Mouse (Mus musculus) limb, embryonic 11.5 days (tissue): ENCODE measurements at regions not wholly inside any gene's neighbourhood (a gene's known extent, or its start where the extent isn't known, plus 50 kb on each side); places are given as distances from the start of the nearest gene placed in this dataset.

Experiments used
- ATAC-seq: fragments of 200-750 bp; cut with Nextera tagmentation; 2 replicates; pipeline ENCODE4 v1.8.0; 2017; ENCODE audit warnings: low read depth; ENCODE audit not compliant: insufficient number of reproducible peaks, low FRiP score, low TSS enrichment
- DNase-seq: peaks from one replicate; pipeline ENCODE4 v3.0.0-alpha.2; 2015; ENCODE audit warnings: low spot score
- H3K27ac ChIP-seq: fragments of 300-500 bp; sonication (generic); replicated peaks from 2 replicates; pipeline ENCODE4 v1.5.1; 2014; ENCODE audit warnings: low read depth, mild to moderate bottlenecking, low read length
- H3K27me3 ChIP-seq: fragments of 300-500 bp; sonication (generic); 2 replicates; pipeline ENCODE4 v1.6.1; 2014; ENCODE audit warnings: mild to moderate bottlenecking, low read length, mixed read lengths; ENCODE audit not compliant: control insufficient read depth, insufficient read depth
- H3K36me3 ChIP-seq: fragments of 300-500 bp; sonication (generic); 2 replicates; pipeline ENCODE4 v1.6.1; 2014; ENCODE audit warnings: mild to moderate bottlenecking, low read length, moderate library complexity, mixed read lengths; ENCODE audit not compliant: control insufficient read depth, insufficient read depth
- H3K4me1 ChIP-seq: fragments of 300-500 bp; sonication (generic); 2 replicates; pipeline ENCODE4 v1.6.1; 2014; ENCODE audit warnings: low read length, mixed read lengths; ENCODE audit not compliant: control insufficient read depth, insufficient read depth
- H3K4me2 ChIP-seq: fragments of 300-500 bp; sonication (generic); 2 replicates; pipeline ENCODE4 v1.6.1; 2014; ENCODE audit warnings: low read depth, mild to moderate bottlenecking, moderate library complexity; ENCODE audit not compliant: severe bottlenecking
- H3K4me3 ChIP-seq: fragments of 300-500 bp; sonication (generic); 2 replicates; pipeline ENCODE4 v1.5.1; 2014; ENCODE audit warnings: low read depth, low read length
- H3K9ac ChIP-seq: fragments of 300-500 bp; sonication (generic); 2 replicates; pipeline ENCODE4 v1.6.1; 2014; ENCODE audit warnings: mild to moderate bottlenecking, low read length
- H3K9me3 ChIP-seq: fragments of 300-500 bp; sonication (generic); 2 replicates; pipeline ENCODE4 v1.6.1; 2016; ENCODE audit warnings: low read length; ENCODE audit not compliant: control insufficient read depth
- WGBS: fragments of 180-500 bp; shearing (Covaris S2); extraction: QIAGEN DNeasy Blood & Tissue Kit; methylation state at CpG from one replicate; pipeline ENCODE4 v1.1.7; 2014; 5-methylcytosine and 5-hydroxymethylcytosine counted together

DNA sequence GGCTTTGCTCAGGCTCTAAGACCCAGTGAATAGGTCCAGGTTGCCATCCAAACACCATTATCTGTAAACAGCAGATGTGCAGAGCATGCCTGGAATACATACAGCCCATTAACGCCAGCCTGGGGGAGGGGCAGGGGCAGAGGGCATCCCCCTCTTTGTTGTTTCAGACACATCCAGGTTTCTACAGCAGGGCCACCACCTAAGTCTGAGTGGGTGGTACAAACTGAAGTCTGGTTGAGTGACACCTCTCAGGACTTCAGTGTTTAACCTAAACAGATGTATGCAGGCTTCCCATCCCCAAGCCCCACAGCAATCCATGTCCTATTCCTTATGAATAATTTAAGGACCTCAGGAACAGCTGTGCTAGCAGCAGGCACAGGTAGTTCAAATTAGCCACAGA is 194.2 kb downstream of the Xxylt1 start:
- DNase-seq (no peak), ATAC-seq (no peak)
- no peak overlapping the region for H3K27ac ChIP-seq
- no peak overlapping the region for H3K4me3 ChIP-seq
- H3K36me3 ChIP-seq, result no peaks in the 10 kb centered on the region
- no peak overlapping the region for H3K9ac ChIP-seq
- 46% methylated on average over 1 of the region's 1 CpGs for WGBS
- H3K9me3 ChIP-seq, result no peaks in the 10 kb centered on the region
- no peak overlapping the region for H3K4me2 ChIP-seq
- H3K4me1 ChIP-seq, result no peaks in the 10 kb centered on the region
- H3K27me3 ChIP-seq, result no peaks in the 10 kb centered on the region

GRCm38 (mm10) chr16:30887536-30887935 is 193.7 kb downstream of the Xxylt1 start:
- 96% methylated on average over 1 of the region's 1 CpGs for WGBS
- no peaks in the 10 kb centered on the region for H3K27me3 ChIP-seq
- ATAC-seq, result no peak

DNA sequence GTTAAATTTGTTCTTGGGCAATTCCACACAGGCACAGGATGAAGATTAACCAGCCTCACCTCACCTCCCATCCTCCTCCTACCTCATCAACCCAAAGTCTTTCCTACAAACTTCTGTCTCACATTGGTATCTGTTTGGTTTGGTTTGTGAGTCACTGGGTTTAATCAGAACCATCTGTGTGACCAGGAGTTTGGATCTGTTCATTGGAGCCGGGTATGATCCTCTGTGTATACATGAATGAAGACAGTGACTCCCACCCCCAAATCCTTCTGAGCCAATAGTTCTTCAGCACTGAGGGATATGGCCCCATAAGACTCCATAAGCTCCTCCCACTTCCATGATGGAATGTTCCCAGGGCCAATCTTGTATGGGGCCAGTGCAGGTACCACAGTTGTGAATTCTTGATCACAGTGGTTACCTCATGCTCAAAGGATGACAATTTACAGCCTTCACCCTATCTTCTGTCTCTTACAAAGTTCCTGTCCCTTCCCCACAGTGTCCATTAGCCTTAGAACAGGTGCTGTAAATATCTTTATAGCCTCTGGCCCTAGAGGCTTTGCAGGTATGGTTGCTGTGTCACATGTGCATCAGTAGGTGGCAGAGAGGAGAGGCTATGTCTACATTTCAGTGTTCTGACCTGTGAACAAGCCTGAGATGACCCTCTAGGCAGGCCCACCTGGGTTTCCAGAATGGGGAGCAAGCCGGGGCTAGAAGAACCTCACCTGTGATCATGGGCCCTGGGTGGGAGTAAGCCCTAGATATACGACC is 192.5 kb downstream of the Xxylt1 start:
- no peak overlapping the region for H3K4me2 ChIP-seq
- ATAC-seq (no peak), DNase-seq (no peak)
- H3K9ac ChIP-seq, result no peak overlapping the region
- H3K4me1 ChIP-seq, result no peaks in the 10 kb centered on the region
- H3K27me3 ChIP-seq, result no peaks in the 10 kb centered on the region
- H3K36me3 ChIP-seq, result no peaks in the 10 kb centered on the region
- no peaks in the 10 kb centered on the region for H3K9me3 ChIP-seq
- WGBS, result 76% methylated on average over 3 of the region's 3 CpGs
- H3K4me3 ChIP-seq, result no peak overlapping the region
- no peak overlapping the region for H3K27ac ChIP-seq

More at GRCm38 (mm10) chr16:30887536-30887935, 193.7 kb downstream of the Xxylt1 start:
- H3K9me3 ChIP-seq, result no peaks in the 10 kb centered on the region
- H3K36me3 ChIP-seq, result no peaks in the 10 kb centered on the region
- no peak overlapping the region for H3K4me2 ChIP-seq
- no peak overlapping the region for H3K4me3 ChIP-seq
- H3K9ac ChIP-seq, result no peak overlapping the region
- H3K4me1 ChIP-seq, result no peaks in the 10 kb centered on the region
- no peak overlapping the region for H3K27ac ChIP-seq
- no peak for DNase-seq

DNA sequence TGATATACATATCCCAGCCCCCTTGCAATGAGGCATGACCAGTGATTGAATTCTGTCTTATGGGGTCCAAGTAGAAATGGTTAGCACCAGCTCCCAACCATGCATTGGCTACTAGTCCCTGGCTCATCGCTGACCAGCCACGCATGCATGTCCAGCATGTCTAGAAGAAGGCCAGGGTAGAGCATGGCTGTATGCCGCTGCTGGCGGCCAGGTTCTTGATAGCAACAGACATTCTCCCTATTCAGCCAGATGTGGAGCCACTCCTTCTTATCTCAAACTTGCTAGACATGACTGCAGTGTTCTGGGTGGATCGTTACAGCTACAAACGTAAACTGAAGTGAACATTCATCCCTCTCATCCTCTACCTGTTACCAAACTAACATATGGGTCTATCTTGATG is 188.6 kb downstream of the Xxylt1 start:
- Histone ChIP-seq H3K9ac (no peak overlapping the region), H3K9me3 (no peaks in the 10 kb centered on the region), H3K4me1 (no peaks in the 10 kb centered on the region), H3K27ac (no peak overlapping the region), H3K4me2 (no peak overlapping the region), H3K27me3 (no peaks in the 10 kb centered on the region), H3K4me3 (no peak overlapping the region), H3K36me3 (no peaks in the 10 kb centered on the region)
- ATAC-seq, result no peak
- no peak for DNase-seq
- 91% methylated on average over 6 of the region's 6 CpGs for WGBS

DNA sequence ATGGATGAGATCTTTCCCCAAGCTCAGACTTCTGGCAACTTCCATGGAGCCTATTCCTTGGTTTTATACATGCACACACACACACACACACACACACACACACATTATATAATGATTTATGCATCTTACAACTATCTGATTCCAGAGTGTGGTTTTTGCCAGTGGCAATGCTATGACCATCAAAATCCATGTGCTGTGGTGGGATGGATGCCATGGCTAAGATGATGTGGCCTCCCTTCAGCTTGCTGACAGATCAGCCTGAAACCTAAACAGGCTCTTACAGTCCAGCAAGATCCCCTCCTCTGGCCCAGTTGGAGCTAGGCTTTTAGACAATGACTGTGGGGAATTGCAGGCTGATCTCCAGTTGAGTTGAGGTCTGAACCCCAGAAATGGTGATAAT is 187.1 kb downstream of the Xxylt1 start:
- no peaks in the 10 kb centered on the region for H3K9me3 ChIP-seq
- DNase-seq, result no peak

GRCm38 (mm10) chr16:30895021-30895420 is 186.2 kb downstream of the Xxylt1 start:
- 75% methylated on average over 4 of the region's 4 CpGs for WGBS
- H3K27ac ChIP-seq, result no peak overlapping the region
- H3K27me3 ChIP-seq, result no peaks in the 10 kb centered on the region
- DNase-seq, result no peak
- H3K4me1 ChIP-seq, result no peaks in the 10 kb centered on the region
- H3K9ac ChIP-seq, result no peak overlapping the region
- ATAC-seq, result no peak
- H3K36me3 ChIP-seq, result no peaks in the 10 kb centered on the region
- H3K4me3 ChIP-seq, result no peak overlapping the region
- H3K9me3 ChIP-seq, result no peaks in the 10 kb centered on the region
- H3K4me2 ChIP-seq, result no peak overlapping the region

More for the DNA sequence above, 187.1 kb downstream of the Xxylt1 start:
- no peaks in the 10 kb centered on the region for H3K27me3 ChIP-seq
- H3K9ac ChIP-seq, result no peak overlapping the region
- H3K4me3 ChIP-seq, result no peak overlapping the region
- H3K4me2 ChIP-seq, result no peak overlapping the region
- ATAC-seq, result no peak
- H3K4me1 ChIP-seq, result no peaks in the 10 kb centered on the region
- H3K36me3 ChIP-seq, result no peaks in the 10 kb centered on the region
- no peak overlapping the region for H3K27ac ChIP-seq

DNA sequence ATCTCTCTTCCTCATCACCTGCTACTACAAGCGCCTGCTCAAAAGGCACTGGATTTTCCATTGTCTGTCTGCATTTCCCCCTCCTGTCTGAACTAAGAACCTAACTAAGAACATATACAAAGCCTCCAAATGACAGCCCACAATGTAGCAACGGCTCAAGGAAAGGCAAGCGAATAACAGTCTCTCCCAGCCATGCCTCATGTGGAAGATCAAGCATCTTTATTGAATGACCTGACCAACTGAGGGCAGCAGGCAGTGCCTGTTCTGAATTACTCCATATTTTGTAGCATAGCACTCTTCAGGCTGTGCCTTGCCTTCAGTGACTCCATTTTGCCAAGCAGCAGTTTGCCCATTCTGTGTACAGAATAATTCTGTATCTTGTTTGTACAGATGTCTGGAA is 183.9 kb downstream of the Xxylt1 start:
- ATAC-seq (no peak), DNase-seq (no peak)
- whole genome bisulfite sequencing, result 89% methylated on average over 3 of the region's 3 CpGs

DNA sequence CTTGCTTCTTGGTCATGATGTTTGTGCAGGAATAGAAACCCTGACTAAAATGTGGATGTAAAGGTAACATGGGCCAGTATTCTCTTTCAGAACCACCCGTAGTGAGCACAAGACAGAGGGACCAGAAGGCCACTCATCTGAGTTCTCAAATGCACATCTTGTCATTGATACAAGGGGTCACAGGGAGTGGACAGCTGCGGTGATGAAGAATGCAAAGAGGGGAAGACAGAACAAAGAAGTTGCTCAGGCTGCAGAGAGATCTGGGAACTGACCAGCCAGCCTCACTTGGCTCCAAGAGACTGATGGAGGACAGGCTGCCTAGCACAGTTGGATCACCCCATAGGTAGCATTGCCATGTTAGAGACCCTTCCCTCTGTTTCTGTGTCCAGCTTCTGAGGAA is 181.1 kb downstream of the Xxylt1 start:
- H3K4me2 ChIP-seq, result no peak overlapping the region
- 78% methylated on average over 2 of the region's 2 CpGs for WGBS
- no peaks in the 10 kb centered on the region for H3K27me3 ChIP-seq
- DNase-seq (no peak), ATAC-seq (no peak)
- no peak overlapping the region for H3K4me3 ChIP-seq
- peaks cover 11% of the 10 kb centered on the region for H3K9me3 ChIP-seq
- no peak overlapping the region for H3K9ac ChIP-seq
- H3K4me1 ChIP-seq, result no peaks in the 10 kb centered on the region
- H3K27ac ChIP-seq, result no peak overlapping the region
- no peaks in the 10 kb centered on the region for H3K36me3 ChIP-seq

More for the DNA sequence above, 183.9 kb downstream of the Xxylt1 start:
- Histone ChIP-seq H3K9ac (no peak overlapping the region), H3K4me1 (no peaks in the 10 kb centered on the region), H3K4me3 (no peak overlapping the region), H3K27me3 (no peaks in the 10 kb centered on the region), H3K27ac (no peak overlapping the region), H3K9me3 (no peaks in the 10 kb centered on the region), H3K36me3 (no peaks in the 10 kb centered on the region), H3K4me2 (no peak overlapping the region)

GRCm38 (mm10) chr16:30901309-30901708 is 179.9 kb downstream of the Xxylt1 start:
- Histone ChIP-seq H3K27me3 (no peaks in the 10 kb centered on the region), H3K4me3 (no peak overlapping the region), H3K4me2 (no peak overlapping the region), H3K9me3 (peaks cover 11% of the 10 kb centered on the region), H3K36me3 (no peaks in the 10 kb centered on the region), H3K27ac (no peak overlapping the region), H3K9ac (no peak overlapping the region), H3K4me1 (no peaks in the 10 kb centered on the region)
- DNase-seq, result no peak
- ATAC-seq, result no peak
